Mouse (Mus musculus) left cerebral cortex, adult 18-20 months (tissue): ENCODE results near the gene Sash1. TPM values are rescaled to one million over a fixed set of nuclear protein-coding genes. Genes with fewer than 3 reads are reported as not detected.
"Not testable (repeated sequence)": the region's sequence is repeated elsewhere in the genome, so short reads cannot be mapped to it uniquely, and the experiment has no call there.

Experiments used
- DNase-seq, 2 experiments: peaks; one replicate each; pipeline ENCODE4 v3.0.0; 2021 to 2022; ENCODE audit warnings: low spot score in 2 of 2, mixed read lengths in 1 of 2
- total RNA-seq, 2 experiments: library from RNA; stranded (reverse); gene quantifications; 2 replicates each; pipeline ENCODE4 v1.2.3; 2021

Gene Sash1
- total RNA-seq, 2 experiments from 2014 or later: 44.3 to 53.6 TPM

GRCm38 (mm10) chr10:8760598-8760997 lies 125.3 kb downstream of the Sash1 start:
- no peak for DNase-seq

DNA sequence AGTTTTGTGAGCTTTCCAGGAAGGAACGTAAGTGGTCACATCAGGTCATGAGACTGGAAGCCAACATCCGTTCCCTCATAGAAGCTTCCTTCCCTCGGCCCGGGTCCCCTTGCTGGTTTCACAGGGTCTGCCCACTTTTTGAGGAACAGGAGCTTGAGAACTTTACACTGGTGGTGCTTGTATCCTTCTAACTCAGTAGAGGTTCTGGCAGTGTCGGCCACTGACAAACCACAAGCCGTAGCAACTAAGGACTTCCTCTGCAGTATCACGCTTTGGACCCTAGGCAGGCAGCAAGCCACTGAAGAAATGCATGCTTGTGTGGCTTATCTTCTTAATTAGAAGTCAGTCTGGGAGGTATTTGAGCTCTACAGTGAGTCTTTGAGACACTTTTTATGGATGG lies 126.6 kb downstream of the Sash1 start:
- DNase-seq: no peak

DNA sequence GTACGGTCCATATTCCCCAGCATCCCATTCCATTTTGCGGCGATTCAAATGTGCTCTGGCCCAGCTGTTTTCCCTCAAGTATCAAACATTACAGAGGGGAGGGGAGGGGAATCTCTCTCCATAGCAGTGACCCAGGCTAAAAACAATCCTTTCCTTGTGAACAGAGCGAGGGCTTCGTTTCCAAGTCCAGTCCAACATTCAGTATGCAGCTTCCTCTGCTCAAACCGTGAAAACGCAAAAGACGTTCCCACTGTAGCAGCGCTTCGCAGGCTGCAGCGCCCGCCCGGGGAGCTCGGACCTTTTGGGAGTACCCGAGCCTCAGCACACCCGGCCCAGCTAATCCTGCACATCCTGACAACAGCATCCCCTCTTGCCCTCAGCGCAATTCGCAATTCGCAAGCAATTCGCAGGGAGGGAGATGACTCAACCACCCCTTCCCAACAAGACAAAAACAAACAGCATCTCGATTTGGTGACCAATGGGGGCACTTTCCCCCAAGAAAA lies 128.4 kb downstream of the Sash1 start:
- no peak for DNase-seq

DNA sequence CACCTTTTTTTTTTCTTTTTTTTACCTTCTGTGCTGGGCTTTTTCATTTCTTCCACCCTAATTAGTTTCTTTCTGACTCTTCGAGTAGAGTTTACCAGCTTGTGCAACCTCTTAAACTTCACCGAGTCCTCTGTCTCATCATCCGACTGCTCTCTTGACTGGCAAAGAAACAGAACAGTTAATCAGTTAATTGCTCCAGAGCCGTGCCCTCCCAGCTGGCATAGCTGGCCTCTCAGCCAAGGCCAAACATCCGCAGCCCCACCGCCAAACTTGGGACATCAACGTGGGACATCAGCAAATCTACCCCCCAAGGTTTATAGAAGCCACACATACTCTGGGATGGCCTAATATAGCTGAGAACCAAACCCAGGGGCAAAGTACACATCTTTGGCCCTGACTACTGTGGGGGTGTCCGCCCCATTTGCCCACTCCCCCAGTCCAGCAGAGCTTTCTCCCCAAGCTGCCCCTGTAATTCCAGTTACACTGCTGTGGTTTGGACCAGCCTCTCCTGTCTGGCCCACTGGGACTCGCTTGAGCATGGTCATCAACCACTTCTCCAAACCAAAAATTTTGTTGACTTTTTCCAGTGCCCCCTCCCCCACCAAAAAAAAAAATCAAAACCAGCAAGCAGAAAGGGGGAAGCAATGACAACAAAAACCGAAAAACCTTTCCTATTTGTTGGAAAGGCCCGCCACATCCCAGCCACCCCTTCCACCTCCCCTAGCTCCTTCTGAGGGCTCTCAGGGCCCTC lies 129.1 kb downstream of the Sash1 start:
- DNase-seq: no peak

- DNase-seq: no peak
These were observed 132.5 kb downstream of the Sash1 start for GRCm38 (mm10) chr10:8753377-8753776.

GRCm38 (mm10) chr10:8752436-8752835 lies 133.4 kb downstream of the Sash1 start:
- DNase-seq: no peak

DNA sequence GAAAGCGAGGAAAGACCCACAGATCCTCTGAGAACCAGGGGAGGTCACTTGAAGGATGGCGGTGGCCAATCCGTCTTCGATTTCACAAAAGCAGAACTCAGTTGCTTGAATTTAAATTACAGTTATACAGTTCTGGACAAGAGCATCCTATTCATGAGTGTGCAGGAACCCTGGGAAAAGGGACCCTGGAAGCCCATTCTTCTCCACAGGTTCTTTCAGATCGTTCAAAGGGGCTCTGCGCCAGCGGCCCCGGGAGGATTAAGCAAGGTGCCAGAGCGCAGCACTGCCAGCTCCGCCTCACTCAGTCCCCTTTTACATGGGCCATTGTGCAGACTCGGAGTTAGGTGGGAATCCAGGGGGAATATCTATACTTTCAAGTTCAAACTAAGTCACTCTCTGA lies 136.3 kb downstream of the Sash1 start:
- no peak for DNase-seq

DNA sequence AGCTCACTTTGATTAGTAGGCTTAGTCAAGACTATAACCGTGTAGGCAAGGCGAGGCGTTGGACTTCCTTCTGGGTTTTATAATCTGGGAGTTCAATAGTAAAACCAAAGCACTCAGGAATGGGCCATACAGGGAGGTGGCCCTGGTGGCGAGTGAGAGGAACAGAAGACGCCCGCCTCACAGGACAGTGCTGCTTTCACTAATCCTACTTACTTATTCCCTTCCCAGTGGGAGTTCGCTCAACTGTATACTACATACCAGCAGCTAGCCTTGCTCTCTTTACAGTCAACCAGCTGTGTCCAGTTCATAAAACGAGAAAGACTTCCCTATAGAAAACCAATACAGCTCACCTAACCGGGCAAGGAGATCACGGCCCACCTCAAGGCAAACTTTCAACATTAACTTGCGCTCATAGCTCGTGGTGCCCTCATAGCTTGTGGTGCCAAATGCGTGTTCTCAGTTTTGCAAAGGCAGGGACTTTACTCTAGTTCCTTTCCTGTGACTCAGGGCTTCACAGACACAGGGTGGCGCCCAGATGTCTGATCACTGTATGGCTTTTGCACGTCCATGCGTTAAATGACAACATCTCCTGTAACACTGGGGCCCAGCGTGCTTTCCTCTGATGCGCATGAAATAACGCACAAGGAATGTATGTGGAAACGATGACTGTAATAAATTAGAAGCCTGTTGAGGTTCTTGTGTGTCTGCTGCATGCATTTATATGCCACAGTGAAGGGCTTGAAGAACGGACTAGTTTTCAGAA lies 138.2 kb downstream of the Sash1 start:
- DNase-seq: no peak

- DNase-seq: no peak
These were observed 139.7 kb downstream of the Sash1 start for GRCm38 (mm10) chr10:8746082-8746696.

DNA sequence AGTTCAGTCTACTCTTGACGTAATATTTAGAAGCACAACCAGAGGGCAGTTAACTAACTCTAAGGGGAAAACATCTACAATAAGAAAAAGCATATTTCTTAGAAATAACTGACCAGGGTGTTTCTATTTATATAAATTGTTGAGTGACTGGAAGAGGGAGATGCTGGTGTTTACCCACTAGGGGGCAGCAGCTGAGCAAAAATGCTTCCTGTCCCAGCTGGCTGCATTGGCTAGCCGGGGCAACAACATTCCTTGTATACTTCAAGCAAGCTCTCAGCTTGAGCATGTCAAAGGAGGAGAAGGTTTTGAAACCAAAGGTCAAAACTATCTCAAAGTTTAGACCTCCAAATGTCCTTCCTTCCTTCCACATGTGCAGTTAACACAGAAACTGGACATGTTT lies 143.0 kb downstream of the Sash1 start:
- peak; percentile 53 to 67 for DNase-seq

- no peak for DNase-seq
These were observed 144.4 kb downstream of the Sash1 start for GRCm38 (mm10) chr10:8741505-8741904.

DNA sequence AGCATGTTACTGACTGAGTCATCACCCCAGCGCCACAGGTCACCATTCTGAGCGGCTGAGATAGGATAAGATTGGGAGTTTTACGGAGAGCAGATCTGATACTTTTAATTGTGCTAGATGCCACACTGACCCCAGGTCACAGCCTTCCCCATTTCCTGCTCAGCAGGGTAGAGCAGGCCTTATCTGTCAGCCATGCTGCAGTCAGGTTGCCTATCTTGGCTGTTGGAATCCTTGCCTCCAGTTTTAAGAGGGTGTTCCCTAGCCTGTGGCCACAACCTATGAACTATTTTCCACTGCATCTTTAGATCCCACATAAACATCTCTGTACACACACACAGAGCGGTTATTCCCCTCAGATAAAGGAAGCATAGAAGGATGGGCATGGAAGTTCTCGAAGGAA lies 145.1 kb downstream of the Sash1 start:
- DNase-seq: no peak

DNA sequence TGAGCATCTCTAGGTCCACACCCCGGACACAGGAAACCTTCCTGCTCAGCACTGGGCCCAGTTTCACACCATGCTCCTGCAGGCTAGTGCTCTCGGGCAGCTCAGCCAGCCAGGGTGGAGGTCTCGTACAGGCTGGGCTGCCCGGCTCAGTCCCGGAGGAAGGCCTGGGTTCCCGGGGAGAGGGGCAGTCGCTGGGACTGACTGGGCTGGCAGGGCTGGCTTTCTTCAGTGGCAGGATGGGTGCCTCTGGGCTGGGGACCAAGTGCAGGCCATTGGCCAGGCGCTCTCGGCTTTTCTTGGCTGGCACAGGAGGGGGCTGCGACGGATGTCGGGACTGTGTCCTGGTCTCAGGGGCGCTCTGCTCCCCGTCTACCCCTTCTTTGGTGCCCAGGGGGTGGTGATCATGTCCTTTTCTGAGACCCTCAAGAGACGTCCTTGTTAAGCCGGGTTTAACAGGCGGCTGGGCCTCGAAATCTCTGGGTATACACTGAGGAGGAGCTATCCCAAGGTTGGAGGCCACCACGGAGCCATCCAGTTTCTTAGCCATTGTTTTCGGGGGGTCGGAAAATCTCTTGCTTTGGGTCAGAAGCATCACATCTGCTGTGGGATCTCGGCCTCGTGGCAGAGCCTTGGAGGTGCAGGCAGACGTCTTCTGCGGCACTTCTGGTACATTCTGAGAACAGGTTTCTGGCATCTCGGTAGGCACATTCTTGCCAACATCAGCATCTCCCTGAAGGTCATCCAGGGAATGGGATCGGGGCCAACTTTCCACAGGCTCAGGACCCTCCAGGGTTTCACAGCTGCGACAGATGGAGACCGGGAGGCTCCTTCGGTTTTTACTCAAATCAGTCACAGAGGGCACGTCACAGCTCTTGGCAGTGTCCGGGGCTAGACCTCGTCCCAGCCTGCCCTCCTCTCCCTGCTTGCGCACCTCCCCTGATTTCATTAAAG lies 156.2 kb downstream of the Sash1 start:
- DNase-seq: no peak

- DNase-seq: no peak
These were observed 166.5 kb downstream of the Sash1 start for GRCm38 (mm10) chr10:8719345-8719744.

DNA sequence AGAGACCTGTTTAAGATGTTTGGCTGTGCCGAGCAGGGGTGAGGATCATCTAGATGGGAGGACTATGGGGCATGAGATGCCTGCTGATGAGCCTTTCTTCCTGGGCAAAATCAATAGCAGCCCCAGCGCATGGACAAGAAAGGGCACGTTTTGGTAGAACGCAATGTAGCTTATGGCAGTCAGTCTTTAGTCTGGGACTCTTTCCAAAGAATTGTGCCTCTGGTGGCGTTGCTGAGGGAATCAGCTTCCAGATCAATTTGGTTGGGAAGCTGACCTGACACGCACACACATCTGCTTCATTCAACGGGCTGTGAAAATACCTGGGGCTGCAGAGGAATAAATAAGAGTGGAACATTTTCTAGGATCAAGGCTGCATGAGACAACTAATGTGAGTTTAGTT lies 167.0 kb downstream of the Sash1 start:
- DNase-seq: no peak

DNA sequence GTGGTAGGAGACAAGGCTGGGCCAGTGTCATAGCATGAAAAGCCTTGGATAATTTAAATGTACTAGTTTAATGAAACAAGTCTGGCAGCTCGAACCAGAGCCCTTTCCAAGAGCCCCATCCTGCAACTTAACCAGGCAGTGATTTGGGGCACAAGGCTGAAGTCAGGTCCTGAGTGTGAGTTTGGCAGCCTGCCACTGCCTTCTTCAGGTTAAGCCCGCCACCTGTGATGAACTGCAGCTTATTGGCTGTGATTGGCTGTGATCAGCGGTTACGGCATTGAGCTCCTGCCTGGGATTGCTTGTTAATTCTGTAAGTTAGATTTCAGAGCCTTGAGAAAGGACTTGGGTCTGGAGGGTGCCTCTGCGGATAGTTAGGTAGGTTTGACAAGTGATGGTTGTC lies 168.7 kb downstream of the Sash1 start:
- no peak for DNase-seq

DNA sequence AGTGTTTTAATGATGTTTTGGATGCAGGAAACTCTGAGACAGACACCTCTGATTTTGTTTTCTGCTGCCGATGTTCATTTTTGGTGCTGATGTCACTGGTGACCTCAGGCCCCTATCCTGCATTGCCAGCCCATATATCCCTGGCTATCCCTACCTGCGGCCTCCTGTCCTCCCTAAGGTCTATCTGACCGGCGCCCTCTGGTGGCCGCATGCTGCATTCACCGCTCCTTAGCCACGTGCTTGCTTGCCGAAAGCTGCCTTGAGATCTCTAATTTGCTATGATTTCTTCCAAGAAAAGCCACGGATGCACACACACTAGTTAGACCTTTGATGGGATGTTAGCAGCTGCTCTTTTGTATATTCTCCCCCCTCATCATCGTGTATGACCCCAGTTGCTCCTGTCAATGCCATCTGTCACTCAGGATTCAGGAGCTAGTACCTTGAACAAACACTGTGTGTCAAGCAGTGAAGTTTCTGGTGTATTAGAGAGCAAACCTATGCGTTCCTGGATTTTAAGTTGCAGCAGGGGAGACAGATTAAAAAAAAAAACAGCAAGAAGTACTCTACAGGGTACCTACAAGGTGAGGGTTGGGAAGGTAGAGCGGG lies 170.1 kb downstream of the Sash1 start:
- DNase-seq: peak; percentile 84

GRCm38 (mm10) chr10:8696636-8697035 lies 189.2 kb downstream of the Sash1 start:
- not testable (repeated sequence) for DNase-seq

DNA sequence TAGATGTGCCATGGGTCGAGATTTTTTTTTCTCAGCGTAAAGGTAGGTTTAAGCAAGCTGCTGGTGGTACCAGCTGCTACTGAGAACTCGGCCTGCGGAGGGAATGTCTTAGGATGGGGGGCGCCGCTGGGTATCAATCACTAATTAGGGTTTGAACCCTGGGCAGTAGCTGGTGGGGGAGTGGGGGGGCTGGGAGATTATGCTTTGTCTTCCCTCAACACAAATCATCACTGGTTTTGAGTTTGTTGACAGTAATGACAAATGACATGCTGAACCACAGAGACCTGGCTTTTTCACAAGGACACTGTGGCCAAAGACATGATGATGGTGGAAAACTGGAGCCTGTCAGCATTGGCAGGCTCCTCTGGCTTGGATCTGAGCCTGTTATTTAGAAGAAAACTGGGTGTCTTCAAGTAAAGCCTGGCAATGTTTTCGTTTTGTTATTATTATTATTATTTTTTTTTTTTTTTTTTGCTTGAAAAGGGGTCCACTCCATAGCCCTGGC lies 191.8 kb downstream of the Sash1 start:
- DNase-seq: no peak

- no peak for DNase-seq
These were observed 192.3 kb downstream of the Sash1 start for GRCm38 (mm10) chr10:8693561-8693960.
